Mouse (Mus musculus) kidney, postnatal 25 days (tissue): ENCODE measurements around the gene Lap3.

Experiments used
- DNase-seq, 2 experiments: peaks; one replicate each; pipeline ENCODE4 v3.0.0; 2021; ENCODE audit warnings: mixed read lengths in 2 of 2

Lap3 gene

DNA sequence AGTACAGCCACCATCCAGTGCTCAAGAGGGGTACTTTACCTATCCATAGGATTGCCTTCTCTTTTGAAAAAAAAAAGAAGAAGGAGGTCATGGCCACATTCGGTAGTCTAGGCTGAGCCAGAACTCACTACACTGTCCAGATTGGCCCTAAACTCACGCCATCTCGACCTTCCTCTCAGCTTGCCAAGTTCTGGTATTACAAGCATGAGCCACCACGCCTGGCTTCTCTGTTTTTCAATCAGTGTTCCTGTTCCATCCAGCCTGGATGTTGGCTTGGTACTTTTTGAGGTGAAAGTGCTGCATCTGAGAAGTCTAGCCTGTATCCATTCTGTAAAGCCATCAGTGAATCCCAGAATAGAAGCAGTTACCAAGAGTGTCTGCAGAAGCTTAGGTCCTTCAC is 3.3 kb downstream of the Lap3 start:
- DNase-seq = no peak

DNA sequence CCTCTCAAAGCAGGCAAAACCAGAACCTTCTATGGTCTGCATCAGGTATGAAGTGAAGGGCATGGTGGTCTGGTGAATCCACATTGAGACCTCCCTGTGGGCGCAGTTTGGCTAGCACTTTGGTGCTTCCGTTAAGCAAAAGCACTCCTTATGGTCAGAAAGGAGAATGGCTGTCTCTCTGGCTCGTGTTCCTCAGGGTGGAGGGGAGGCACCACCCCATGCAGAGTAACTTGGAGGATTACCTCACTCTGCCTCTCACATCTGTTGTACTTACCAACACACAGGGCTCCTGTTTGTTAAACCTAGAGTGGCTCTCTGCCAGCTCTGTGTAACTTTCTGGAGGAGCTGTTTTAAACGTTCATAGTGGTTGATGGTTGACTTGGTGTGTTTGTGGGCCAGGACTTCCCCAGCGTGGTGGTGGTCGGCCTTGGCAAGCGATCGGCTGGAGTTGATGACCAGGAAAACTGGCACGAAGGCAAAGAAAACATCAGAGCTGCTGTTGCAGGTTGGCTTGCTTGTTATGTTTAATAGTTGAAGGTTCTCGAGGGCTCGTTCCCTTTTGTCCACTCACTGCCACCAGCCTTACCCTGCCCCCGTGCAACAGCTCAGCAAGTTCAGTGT is 3.9 kb downstream of the Lap3 start:
- DNase-seq = peak; percentile 23 to 58

DNA sequence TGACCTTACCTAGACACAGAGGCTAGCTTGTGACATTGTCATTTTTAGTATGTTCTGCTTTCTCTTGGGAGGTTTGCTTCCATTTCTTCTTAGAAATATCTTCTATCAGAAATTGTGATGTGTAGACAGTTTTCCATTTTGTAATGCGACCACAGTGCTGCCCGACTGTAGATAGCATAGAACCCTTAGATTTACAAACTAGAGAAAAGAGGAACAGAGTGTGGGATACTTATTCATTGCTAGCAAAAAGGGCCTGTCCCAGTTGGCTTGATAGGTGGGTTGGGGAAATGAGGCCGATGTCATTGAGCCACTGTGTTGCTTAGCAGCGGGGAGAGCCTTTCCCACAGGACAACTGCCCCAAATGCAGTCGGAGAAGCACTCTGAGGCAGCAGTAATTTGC is 4.4 kb downstream of the Lap3 start:
- no peak for DNase-seq

DNA sequence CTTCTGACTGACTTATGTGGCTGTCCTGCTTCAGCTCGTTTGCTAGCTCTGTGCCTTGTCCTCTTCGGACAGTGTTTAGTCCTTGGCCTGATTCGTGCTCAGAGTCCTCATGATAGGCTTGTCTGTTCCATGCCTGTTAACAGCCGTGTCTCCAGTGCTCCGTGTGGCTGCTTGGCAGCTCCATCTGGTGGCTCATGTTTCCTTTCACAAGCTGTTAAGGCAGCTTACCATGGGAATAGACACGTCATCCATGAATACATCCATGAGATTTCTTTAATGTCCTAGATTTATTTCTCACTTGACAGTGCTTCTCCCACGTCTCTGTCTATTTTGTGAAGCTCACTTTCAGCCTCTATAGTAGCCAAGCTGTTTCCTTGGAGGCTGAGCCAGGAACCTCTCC is 16.9 kb downstream of the Lap3 start:
- DNase-seq = no peak

DNA sequence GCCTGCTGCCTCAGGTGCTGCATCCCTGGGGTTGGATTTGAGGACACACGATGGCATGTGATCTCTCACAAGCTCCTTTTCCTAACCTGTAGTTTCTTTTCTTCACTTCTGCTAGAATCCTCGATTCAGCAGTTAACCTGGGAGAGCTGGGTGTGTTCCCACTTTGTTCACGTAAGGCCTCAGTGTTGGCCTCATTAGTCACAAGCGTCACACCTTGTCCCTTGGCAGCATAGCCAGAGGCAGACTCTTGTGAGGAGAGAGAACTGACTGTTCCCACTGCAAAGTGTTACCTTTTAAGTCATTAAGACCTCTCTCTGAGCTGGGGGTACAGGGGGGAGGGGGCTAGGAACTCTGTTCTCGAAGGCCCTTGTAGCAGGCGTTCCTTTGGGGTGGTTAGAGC is 19.7 kb downstream of the Lap3 start:
- DNase-seq = peak in 1 of 2 experiments; percentile 53

DNA sequence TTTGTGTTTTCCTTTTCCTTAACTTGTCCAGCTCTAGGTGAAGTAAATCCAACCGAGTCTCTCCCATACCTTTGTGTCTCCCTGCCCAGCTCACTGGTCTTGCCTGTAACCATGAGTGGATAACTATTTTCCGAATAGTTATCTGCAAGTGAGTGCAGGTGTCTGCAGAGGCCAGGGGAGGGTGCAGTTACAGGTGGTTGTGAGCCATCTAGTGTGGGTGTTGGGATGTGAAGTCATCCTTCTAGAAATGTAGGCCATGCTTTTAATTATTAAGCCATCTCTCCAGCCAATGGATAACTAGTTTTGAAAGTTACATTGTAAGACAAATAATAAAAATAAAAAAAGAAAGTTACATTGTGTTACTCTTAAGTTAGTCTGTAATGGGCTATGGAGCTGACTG is 20.3 kb downstream of the Lap3 start:
- DNase-seq = peak; percentile 44 to 61

DNA sequence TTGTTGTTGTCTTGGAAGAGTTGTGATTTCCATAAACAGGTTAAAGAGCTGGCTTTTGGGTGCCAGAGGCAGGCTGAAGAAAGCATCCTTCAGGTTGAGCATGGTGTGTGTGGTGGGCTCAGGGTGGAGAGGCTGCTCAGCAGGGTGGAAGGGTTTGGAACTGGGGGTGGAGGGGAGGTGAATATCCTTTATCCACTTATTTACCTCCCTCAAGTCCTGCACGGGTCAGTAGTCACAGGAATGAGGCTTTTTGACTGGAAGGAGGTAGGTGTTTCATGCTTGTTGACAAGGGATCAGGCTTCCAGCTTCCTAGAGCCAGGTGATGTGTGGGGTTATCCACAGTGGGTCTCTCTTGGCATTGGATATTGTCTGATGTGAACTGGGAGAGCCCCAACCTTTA is 21.4 kb downstream of the Lap3 start:
- peak; percentile 36 to 40 for DNase-seq

DNA sequence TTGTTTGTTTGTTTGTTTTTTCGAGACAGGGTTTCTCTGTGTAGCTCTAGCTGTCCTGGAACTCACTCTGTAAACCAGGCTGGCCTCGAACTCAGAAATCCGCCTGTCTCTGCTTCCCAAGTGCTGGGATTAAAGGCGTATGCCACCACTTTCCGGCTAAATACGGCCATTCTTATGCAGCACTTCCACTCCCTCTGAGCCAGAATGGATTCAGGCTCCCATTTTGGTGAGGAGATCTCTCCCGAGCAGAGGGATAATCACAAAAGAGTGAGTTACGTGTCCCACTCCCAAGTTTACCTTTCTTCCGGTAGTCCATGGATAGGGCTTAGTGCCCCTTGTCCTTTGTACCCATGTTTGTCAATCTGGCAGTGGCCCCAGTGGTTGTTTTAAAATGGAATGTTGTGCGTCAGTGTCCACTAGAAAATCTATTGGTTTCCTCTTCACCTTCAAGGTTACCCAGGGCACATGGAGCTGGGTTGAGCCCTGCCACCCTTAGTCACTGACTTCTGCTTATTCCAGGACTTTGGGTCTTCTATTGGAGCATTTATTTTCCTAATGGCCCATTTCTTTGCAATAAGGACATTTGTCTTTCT is 22.1 kb downstream of the Lap3 start:
- peak; percentile 55 to 60 for DNase-seq

DNA sequence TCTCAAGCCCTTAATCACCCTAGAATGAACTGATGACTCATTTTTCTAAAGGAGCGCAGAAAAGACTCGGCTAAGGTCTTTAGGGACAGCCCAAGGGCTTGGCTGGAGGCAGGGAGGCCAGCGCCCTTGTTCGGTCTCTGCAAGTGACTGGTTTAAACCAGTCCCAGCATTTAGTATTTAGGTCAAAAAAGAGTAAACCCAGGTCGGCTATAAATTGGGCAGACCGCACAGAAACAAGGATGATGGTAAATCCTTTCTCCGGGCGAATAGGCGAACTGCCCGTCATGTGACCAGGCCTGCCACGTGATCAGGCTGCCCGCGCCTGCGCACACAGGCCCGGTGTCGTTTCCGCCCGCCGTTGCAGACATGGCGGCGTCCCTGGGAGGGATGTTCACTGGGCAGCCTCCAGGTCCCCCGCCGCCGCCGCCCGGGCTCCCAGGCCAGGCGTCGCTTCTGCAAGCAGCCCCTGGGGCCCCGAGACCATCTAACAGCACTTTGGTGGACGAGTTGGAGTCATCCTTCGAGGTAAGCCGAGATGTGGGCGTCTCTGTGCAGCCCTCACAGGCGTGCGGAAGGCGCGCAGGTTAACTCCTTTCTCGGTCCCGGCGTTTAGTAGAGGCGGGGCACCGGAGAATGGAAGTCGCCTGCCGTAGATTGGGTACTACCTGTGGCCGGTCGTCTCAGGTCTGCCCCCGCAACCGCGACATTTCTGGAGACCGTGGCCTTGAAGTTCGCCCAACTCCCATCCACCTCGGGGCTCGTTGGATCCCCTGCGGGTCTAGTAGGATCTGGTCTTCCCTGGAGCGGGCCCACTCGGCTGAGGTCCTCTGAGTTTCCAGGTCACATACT is 27.0 kb downstream of the Lap3 start, which contains the start of gene Med28:
Gene Med28 (plus strand): TSS at position 270 of the 849 bp plus-strand sequence.
- DNase-seq = peak; percentile 96 to 98

DNA sequence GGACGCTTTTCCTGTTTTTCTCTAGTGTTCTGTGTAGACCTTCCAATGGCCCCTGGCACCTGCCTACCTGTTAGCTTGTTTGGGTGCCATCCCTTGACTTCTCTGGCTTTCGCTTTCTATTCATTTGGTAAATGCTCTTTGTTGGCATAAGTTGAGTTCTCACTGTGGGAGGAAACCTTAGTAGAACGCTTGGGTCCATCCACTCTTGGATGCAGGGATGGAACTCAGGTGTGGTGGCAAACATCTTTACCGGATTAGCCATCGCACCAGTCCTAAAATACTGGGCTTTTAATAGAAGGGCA is 27.6 kb downstream of the Lap3 start:
- no peak for DNase-seq

DNA sequence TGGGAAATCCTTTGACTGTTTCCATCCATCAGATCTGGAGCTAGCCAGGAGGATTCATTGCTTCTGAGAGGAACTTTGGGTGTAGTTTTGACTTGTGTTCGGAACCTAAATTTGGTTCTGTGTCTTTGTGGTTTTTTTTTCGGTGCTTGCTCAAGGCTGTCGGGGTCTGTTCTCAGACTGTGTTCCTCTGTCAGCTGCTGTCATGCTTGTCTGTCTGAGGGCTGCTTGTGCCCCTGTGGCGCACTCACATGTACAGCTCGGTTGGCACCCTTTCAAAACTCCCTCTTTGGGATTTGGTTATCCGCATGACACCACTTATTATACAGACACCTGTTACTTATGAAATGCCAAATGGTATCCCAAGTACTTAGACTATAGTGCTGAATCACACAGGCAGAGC is 28.4 kb downstream of the Lap3 start:
- no peak for DNase-seq

DNA sequence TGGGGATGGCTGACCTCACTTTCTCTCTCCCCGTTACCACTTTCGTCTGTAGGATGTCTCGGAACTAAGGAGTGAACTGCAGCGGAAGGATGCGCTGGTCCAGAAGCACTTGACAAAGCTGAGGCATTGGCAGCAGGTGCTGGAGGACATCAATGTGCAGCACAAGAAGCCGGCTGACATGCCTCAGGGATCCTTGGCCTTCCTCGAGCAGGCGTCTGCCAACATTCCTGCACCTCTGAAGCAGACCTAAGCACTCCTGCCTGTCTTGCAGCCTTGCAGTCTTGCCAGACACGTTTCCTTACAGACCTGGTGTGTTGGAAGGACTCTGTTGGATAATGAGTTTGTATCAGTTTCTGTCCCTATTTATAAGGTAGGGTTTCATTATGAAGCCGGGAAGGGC is 31.9 kb downstream of the Lap3 start:
- DNase-seq = peak in 1 of 2 experiments; percentile 14

DNA sequence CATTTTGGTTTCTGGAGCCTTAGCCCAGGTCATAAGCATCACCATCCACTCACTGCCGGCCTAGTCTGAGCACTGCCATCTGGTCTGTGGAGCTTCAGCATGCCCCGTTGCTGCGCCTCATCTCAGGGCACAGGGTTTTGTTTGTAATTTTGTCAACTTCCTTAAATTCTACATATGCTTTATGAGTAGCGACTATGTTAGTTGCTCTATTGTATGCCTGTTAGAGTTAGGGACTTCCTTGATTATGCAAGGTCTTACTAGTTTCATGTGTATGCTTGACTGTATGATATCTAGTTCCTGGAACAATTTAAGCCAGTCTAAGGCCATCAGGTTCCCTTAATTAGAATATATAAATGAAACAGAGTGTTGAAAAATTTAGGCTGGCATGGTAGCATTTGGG is 33.2 kb downstream of the Lap3 start:
- no peak for DNase-seq

DNA sequence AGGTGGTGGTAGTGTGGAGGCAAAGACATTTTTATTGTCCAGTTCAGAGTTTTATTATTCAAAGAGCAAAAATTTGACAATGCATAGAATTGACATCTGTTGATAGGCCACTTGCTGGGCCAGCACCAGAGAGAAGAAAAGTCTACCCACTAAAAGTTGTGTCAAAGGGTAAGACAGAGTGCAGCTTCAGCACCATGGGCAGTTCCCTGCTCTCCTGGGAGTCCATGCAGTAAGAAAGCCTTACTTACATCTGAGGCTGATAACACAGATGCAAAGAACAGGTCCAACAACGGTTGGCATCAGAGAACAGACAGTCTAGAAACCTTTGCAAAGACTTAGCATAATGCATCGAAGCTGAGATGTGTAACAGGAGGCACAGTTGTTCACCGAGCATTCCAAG is 36.5 kb downstream of the Lap3 start:
- peak; percentile 55 to 61 for DNase-seq

DNA sequence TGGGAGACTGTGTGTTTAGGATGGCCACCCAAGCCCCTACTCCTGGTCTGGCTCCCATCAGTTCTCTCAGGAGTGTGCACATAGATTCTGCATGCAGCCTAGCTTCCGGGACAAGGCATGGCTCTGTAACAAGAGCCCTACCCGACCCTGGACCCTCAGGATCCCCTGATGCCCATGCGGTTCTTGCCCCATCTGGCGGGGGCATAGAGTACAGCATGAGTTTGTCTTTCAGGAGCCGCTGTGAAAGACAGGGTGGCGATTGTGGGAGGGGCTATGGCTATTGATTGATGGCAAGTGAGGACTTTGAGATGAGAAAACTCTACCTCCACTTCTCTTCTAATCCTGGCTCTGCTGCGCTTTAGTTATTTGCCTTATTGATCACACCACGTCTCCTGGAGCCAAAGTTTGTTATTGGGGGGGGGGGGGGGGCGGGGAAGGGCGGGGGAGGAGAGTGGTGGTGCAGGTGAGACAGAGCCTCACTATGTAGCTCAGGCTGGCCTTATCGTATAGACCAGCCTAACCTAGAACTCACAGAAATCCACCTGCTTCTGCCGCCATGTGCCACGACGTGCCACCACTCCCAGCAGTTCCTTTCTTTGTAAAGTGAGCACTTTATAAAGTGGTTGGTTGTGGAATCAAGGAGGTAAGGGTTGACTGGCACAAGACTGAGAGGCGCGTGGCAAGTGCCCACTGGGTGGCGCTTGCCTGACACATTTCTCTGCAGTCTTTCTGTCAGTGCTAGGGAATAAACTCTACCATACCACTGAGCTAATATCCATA is 41.3 kb downstream of the Lap3 start:
- peak; percentile 89 to 91 for DNase-seq

DNA sequence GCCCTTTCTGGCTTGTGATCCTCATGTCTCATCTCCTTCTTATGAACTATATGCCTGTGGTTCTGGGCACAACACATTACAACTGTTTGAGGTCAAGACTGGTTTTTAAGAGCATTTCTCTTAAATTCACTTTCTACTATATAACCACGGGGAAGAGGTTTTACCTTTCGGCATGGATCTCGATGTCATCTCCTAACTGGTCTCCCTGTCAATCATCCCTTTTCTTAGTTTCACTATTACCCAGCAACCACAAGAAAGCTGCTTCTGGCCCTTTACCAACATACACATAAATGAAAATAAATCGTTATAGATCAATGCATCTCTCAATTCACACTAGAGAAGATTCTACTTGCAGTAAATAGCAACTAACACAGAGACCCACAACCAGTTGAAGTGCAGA is 42.0 kb downstream of the Lap3 start:
- DNase-seq = no peak

DNA sequence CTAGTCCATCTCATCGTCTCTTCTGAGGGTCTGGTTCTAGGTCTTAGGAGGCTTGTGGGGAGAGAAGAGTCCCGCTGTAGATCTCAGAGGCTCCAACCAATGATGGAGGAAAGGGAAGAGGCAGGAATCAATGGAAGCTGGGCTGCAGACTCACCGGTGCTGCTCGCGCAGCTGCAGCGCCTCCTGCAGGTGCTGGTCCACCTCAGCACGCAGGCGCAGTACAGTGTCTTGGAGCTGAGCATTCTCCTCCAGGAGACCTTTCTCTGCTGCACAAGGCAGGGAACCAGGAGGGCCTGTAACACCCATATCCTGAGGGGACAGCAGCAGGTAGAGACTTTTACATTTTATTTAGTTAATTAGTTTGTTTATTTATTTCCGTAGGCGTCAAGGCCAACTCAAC is 46.3 kb downstream of the Lap3 start:
- no peak for DNase-seq

DNA sequence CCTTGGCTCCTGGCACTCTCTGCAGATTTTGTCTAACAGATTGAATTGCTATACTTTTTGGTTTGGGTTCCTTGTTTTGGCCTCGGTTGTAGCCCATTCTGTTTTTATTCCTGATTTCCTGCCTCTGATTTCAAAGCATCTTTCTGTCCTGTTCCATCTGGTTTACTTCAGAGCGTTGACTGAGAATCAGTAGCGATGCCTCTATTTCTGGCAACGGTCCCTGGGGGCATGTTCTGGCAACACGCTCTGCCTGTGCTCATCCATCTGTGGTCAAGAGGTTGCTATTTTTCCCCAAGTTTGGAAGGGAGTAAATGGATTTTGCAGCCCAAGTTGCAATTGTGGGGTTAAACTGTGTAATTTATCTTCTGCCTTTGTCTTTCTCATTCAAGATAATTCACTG is 50.2 kb downstream of the Lap3 start:
- DNase-seq = no peak

DNA sequence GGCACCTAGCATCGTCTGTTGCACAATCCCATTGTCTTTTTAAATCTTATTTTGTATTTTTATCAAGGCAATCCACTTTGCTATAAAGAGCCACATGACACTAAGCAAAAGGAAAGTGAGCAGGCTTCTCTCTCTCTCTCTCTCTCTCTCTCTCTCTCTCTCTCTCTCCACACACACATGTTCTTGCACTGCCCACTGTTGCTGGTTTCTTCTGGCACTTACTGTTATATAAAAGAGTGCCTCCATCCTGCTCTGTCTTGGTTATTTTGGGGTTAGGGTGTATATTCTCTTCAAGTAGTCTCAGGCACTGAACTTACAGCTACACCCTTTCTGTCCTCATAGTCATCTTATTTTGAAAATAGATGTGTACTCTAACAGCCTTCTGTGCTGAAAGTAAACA is 56.4 kb downstream of the Lap3 start:
- no peak for DNase-seq
